13 mouse cellular contexts compared by ENCODE assay signal in the genomic region with DNA sequence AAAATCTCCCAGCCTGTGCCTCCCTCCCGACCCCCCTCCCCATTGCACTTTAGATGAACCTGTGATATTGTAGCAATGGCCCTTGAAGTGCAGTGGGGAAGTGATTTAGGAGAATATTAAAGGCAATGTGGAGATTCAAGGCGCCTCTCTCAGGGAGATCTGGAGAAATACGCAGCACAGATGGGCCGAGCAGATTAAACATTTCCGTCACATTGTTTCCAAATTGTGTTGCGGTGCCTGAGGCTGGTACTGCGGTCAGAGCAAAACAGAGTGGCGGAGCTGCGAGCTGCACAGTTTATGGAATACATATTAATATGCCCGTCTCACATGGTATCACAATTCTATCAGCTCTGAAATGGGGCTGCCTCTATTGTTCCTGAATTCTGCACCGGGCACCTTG. TPM values are rescaled to one million over a fixed set of nuclear protein-coding genes. Genes with fewer than 3 reads are reported as not detected.
DNase-seq lines count a peak whose midpoint lies in the region; ATAC-seq and TF ChIP-seq lines count a peak whose summit lies in the region.
"Had no signal": no experiment of that assay in that cellular context is flagged by ENCODE, and none has a peak within 500 bp of the region (broad histone marks: within the 10 kb centered on the region; RNA-seq: fewer than 3 reads in every experiment).

No protein-coding gene starts in this region.

- WGBS in midbrain, embryonic 13.5 days, result 33% methylated on average over 11 of the region's 11 CpGs
- WGBS in liver, postnatal 0 days (ENCODE audit: insufficient replicate concordance), result 41% methylated on average over 11 of the region's 11 CpGs

- H3K27ac ChIP-seq in midbrain, embryonic 13.5 days, result peak overlapping the region; percentile 75
- no peak overlapping the region for H3K27ac ChIP-seq in liver, postnatal 0 days (ENCODE audit: low read depth)
- H3K27ac ChIP-seq: liver, embryonic 14.5 days had no signal

- 0 out of 2 replicates have a peak, but pooled peaks have one; percentile 22 for ATAC-seq in granulocyte monocyte progenitor cell, adult 5-6 weeks (replicated peaks; ENCODE audit: poor library complexity, severe bottlenecking)
- peak; percentile 26; the same call in 1 of the 2 replicates for ATAC-seq in midbrain, embryonic 13.5 days
- ATAC-seq in liver, postnatal 0 days, result no peak
- ATAC-seq: Patski had no signal

- no peak for TF ChIP-seq CTCF in liver, postnatal 0 days (IDR thresholded peaks at IDR 0.05; ENCODE audit: low read depth)

- no peak overlapping the region for H3K4me3 ChIP-seq in midbrain, embryonic 13.5 days (replicated peaks)
- no peak overlapping the region for H3K4me3 ChIP-seq in liver, postnatal 0 days (ENCODE audit: low read depth, low read length)

- no peak for TF ChIP-seq EP300 in liver, postnatal 0 days (IDR thresholded peaks at IDR 0.05; ENCODE audit: low read depth)

- no peak overlapping the region; the same call in 1 of the 2 replicates for H3K9ac ChIP-seq in midbrain, embryonic 13.5 days (replicated peaks)
- no peak overlapping the region for H3K9ac ChIP-seq in liver, postnatal 0 days (replicated peaks)
- H3K9ac ChIP-seq: liver, embryonic 14.5 days had no signal

- peak overlapping the region; percentile 44 for H3K4me2 ChIP-seq in midbrain, embryonic 13.5 days (replicated peaks)
- H3K4me2 ChIP-seq in liver, postnatal 0 days (ENCODE audit: low read depth, low read length), result no peak overlapping the region

- H3K36me3 ChIP-seq in midbrain, embryonic 13.5 days, result no peaks in the 10 kb centered on the region
- H3K36me3 ChIP-seq in liver, postnatal 0 days (replicated peaks; ENCODE audit: insufficient read depth, low read length), result no peaks in the 10 kb centered on the region

- peak; percentile 55 to 61 for DNase-seq in layer of hippocampus, adult 18-20 months (ENCODE audit: low spot score in 2 of 2)
- no peak for DNase-seq in layer of hippocampus, postnatal 25 days (ENCODE audit: extremely low spot score in 1 of 2, low spot score in 1 of 2)
- peak; percentile 54 for DNase-seq in brain, adult 2 months (ENCODE audit: low read depth, low spot score)
- DNase-seq in liver, postnatal 0 days, result no peak
- no peak for DNase-seq in gastrocnemius, postnatal 4 days (ENCODE audit: low spot score in 2 of 2)
- no peak for DNase-seq in natural killer cell, adult 2 months (ENCODE audit: low spot score in 2 of 2)
- DNase-seq: adrenal gland, postnatal 14 days; heart, postnatal 4 days; kidney, postnatal 14 days had no signal

- peaks cover 6% of the 10 kb centered on the region; the same call in 1 of the 2 replicates for H3K27me3 ChIP-seq in midbrain, embryonic 13.5 days
- H3K27me3 ChIP-seq in liver, postnatal 0 days (ENCODE audit: insufficient read depth, low read length), result peaks cover 15% of the 10 kb centered on the region
- H3K27me3 ChIP-seq: Patski had no signal

- peaks cover 52% of the 10 kb centered on the region for H3K4me1 ChIP-seq in midbrain, embryonic 13.5 days (replicated peaks)
- H3K4me1 ChIP-seq in liver, postnatal 0 days (ENCODE audit: insufficient read depth), result no peaks in the 10 kb centered on the region

- H3K9me3 ChIP-seq in midbrain, embryonic 13.5 days, result no peaks in the 10 kb centered on the region
- no peaks in the 10 kb centered on the region for H3K9me3 ChIP-seq in liver, postnatal 0 days (ENCODE audit: low read length)

RNA-seq across cellular contexts. Expression of a gene that starts 34.4 kb away (rescaled TPM):
- total RNA-seq in layer of hippocampus, adult 18-20 months (2021), result 10 to 100 TPM; 50.1 to 52.1 TPM
- total RNA-seq in layer of hippocampus, postnatal 25 days (2021), result 10 to 100 TPM; 40.9 to 49.4 TPM
- 20.6 and 29.3 TPM in 2 replicates for total RNA-seq in granulocyte monocyte progenitor cell, adult 5-6 weeks (2014; fragmentation: Nextera tagmentation)
- total RNA-seq in granulocyte monocyte progenitor cell, adult 5-6 weeks (2017), result 13.5 and 17.7 TPM in 2 replicates
- 45.6 and 47.4 TPM in 2 replicates for polyA plus RNA-seq in midbrain, embryonic 13.5 days (2015; fragmentation: Nextera tagmentation; extraction: Ambion mirVana)
- 7.0 and 7.5 TPM in 2 replicates for polyA plus RNA-seq in liver, postnatal 0 days (2015; fragmentation: Nextera tagmentation; extraction: Ambion mirVana)
- 10 to 100 TPM; 14.0 to 15.3 TPM for total RNA-seq in gastrocnemius, postnatal 4 days (2021)

RNA-seq across cellular contexts. Expression of a gene that starts 45.9 kb away (rescaled TPM):
- 10 to 100 TPM; 48.5 to 48.9 TPM for total RNA-seq in layer of hippocampus, adult 18-20 months (2021)
- total RNA-seq in layer of hippocampus, postnatal 25 days (2021), result 10 to 100 TPM; 49.4 to 52.0 TPM
- 56.0 and 60.6 TPM in 2 replicates for total RNA-seq in granulocyte monocyte progenitor cell, adult 5-6 weeks (2014; fragmentation: Nextera tagmentation)
- 78.9 and 79.8 TPM in 2 replicates for total RNA-seq in granulocyte monocyte progenitor cell, adult 5-6 weeks (2017)
- polyA plus RNA-seq in midbrain, embryonic 13.5 days (2015; fragmentation: Nextera tagmentation; extraction: Ambion mirVana), result 130 and 137 TPM in 2 replicates
- polyA plus RNA-seq in liver, postnatal 0 days (2015; fragmentation: Nextera tagmentation; extraction: Ambion mirVana), result 20.7 and 24.9 TPM in 2 replicates
- total RNA-seq in gastrocnemius, postnatal 4 days (2021), result 10 to 100 TPM; 68.9 to 71.8 TPM

Comparison
In these comparisons a context has a peak if more than half of its experiments do, and no peak if none do; other contexts are left out.
1. DNase-seq: peak in layer of hippocampus, adult 18-20 months (2 of 2) and brain, adult 2 months (single experiment); none in layer of hippocampus, postnatal 25 days (0 of 2), liver, postnatal 0 days (single experiment), gastrocnemius, postnatal 4 days (0 of 2) and natural killer cell, adult 2 months (0 of 2).